Mouse (Mus musculus) small intestine, adult 2 months (tissue): ENCODE measurements at regions not wholly inside any gene's neighbourhood (a gene's known extent, or its start where the extent isn't known, plus 50 kb on each side); places are given as distances from the start of the nearest gene placed in this dataset.

ENCODE experiments used
- CTCF ChIP-seq: fragments of 200-500 bp; IDR thresholded peaks from 2 replicates; pipeline ENCODE4 v1.5.1; 2012; ENCODE audit warnings: low read depth, mild to moderate bottlenecking, control low read depth, inconsistent platforms, low read length, moderate library complexity, mixed read lengths; ENCODE audit not compliant: insufficient replicate concordance, insufficient read length; ENCODE audit errors: extremely low read depth
- POLR2A ChIP-seq: fragments of 200-500 bp; IDR thresholded peaks from 2 replicates; pipeline ENCODE4 v1.6.1; 2012; ENCODE audit warnings: low read depth, mild to moderate bottlenecking, control low read depth, inconsistent platforms, low read length, moderate library complexity

DNA sequence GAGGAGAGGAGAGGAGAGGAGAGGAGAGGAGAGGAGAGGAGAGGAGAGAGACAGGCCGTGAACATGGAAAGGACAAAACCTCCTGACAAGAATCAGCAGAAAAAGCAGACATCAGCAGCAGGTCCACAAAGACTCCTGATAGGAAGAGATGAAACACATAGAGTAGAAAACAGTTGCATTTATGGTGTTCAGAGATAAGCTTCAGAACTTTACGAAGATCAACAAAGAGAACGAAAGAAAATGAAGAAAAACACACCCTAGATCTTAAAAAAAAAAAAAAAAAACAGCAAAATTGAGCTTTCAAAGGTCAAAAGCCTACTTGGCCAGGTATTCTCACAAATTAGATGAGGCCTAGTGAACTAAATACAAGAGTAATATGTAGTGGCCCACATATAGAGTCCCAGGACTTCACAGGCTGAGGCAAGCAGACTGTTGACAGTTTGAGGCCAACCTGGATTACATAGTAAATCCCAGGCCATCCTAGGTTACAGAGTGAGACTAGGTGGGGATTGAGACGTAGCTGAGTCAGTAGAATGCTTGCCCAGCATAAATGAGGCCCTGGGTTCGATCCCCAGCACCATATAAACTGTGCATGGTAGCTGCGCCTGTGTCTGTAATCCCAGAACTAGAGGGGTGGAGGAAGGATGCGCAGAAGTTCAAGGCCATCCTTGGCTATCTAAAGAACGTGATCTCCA, 111.6 kb upstream of the Klf3 start:
- TF ChIP-seq CTCF = no peak
- TF ChIP-seq POLR2A = no peak
